Mouse (Mus musculus) CD8-positive naive resting alpha-beta T cell, adult 2 months (primary cell): Measurements from ENCODE around the gene Ctnnd2.

ENCODE experiments used
- DNase-seq, 2 experiments: peaks; one replicate each; pipeline ENCODE4 v3.0.0; 2022; ENCODE audit warnings: low read depth in 2 of 2, low spot score in 2 of 2

Gene Ctnnd2

DNA sequence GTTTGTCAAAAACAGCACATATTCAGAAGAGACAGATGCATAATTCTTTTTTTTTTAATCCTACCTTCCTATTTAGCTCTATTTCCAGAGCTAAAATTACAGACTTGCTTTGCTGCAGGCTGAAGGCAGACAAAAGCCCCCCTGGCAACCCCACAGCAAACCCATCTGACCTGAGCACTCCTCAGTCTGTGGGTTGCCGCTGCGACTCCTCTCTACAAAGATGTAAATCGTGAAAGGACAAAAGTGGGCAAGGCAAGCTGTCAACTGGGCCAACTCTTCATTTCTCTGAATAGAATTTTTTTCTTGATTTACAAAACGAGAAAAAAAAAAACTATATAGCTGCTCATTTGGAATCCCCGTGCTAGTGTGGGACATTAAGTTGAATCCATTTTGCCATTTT, 879.1 kb downstream of the Ctnnd2 start:
- DNase-seq: no peak

- no peak for DNase-seq
Observed at GRCm38 (mm10) chr15:31056145-31056544, 883.8 kb downstream of the Ctnnd2 start.

DNA sequence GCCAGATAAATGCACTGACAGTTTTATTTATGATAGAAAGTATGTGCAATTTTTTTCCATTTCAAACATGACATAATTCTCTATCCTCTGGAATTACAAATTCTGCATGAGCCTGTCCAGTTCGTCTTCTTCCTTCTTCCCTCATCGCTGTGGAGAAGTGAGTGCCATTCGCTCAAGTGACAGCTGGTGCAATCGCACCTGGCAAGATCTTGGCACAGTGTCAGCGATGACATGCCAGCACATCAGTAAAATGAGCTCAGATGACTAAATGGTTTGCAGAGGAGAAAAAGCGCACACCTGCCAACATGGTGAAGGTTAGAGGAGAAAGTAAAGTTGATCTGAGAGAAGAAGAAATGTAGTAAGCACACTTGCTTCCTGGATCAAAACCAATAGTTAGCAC, 885.9 kb downstream of the Ctnnd2 start:
- DNase-seq: no peak

DNA sequence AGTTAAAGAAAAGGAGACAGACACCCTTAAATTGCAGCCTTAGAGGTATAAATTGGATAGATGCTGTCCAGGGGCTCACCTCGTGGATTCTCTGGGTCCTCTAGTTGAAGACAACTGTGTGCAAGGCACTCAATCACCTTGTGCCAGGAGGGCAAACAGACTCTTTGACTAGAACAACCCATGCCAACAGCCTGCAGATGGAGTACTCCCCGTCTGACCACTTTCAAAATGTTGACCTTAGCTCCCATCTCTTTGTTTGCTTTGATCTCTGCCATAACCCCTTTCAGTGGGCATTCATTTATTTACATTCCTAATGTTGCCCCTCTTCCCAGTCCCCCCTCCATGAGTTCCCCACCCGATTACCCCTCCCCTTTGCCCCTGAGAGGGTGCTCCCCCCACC, 891.3 kb downstream of the Ctnnd2 start:
- no peak for DNase-seq

- no peak for DNase-seq
Observed at GRCm38 (mm10) chr15:31068127-31068526, 895.7 kb downstream of the Ctnnd2 start.

DNA sequence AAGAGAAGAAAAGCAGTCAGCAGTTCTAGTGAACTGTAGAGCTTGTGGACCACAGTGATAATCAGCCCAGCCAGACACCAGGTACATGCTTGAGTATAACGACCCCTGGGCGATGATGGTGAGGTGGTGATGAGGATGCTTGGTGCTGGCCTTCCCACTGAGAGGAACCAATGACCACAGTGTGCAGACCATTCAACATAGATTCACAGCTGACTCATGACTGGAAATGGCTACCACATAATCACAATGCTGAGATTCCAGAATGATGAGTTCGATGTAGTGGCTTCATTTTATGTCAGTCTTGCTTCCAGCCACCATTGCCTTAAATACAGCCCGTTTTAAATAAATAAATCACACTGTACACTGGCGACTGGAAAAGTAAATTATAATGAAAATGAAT, 897.9 kb downstream of the Ctnnd2 start:
- no peak for DNase-seq
